Mouse (Mus musculus) liver, adult (tissue): ENCODE data around the gene Jdp2.

Experiments used
- GATA4 ChIP-seq: IDR thresholded peaks from 2 replicates; pipeline ENCODE4 v1.6.1; 2014; ENCODE audit warnings: mild to moderate bottlenecking, low read length; ENCODE audit not compliant: insufficient replicate concordance

Jdp2 gene

GRCm38 (mm10) chr12:85686466-85687216 lies 87.8 kb downstream of the Jdp2 start, which contains the start of gene Batf:
Gene Batf, plus strand, starts transcription at chr12:85686669.
- no peak for TF ChIP-seq GATA4

GRCm38 (mm10) chr12:85687217-85687533 lies 88.3 kb downstream of the Jdp2 start:
- no peak for TF ChIP-seq GATA4

GRCm38 (mm10) chr12:85687846-85688245 lies 89.0 kb downstream of the Jdp2 start:
- no peak for TF ChIP-seq GATA4
